Mouse (Mus musculus) midbrain, postnatal 0 days (tissue): ENCODE results near the gene Mllt11. TPM values are rescaled to one million over a fixed set of nuclear protein-coding genes. Genes with fewer than 3 reads are reported as not detected.

Experiments used
- ATAC-seq: fragments of 200-750 bp; cut with Nextera tagmentation; 2 replicates; pipeline ENCODE4 v1.8.0; 2017; ENCODE audit warnings: moderate number of reproducible peaks, mild to moderate bottlenecking, moderate TSS enrichment, moderate library complexity; ENCODE audit not compliant: low FRiP score
- DNase-seq: peaks from one replicate; pipeline ENCODE4 v3.0.0-alpha.2; 2015; ENCODE audit warnings: low spot score
- H3K27ac ChIP-seq: fragments of 300-500 bp; sonication (generic); 2 replicates; pipeline ENCODE4 v1.5.1; 2014; ENCODE audit warnings: low read depth, mild to moderate bottlenecking, low read length, mixed read lengths
- H3K27me3 ChIP-seq: fragments of 300-500 bp; sonication (generic); 2 replicates; pipeline ENCODE4 v1.6.1; 2014; ENCODE audit warnings: low read length, control low read depth, mixed read lengths; ENCODE audit not compliant: insufficient read depth
- H3K36me3 ChIP-seq: fragments of 300-500 bp; sonication (generic); 2 replicates; pipeline ENCODE4 v1.6.1; 2014; ENCODE audit warnings: low read length, control low read depth, mixed read lengths; ENCODE audit not compliant: insufficient read depth
- H3K4me1 ChIP-seq: fragments of 300-500 bp; sonication (generic); 2 replicates; pipeline ENCODE4 v1.6.1; 2014; ENCODE audit warnings: mild to moderate bottlenecking, control low read depth, antibody characterized with exemption, low read length, mixed read lengths; ENCODE audit not compliant: insufficient read depth
- H3K4me2 ChIP-seq: fragments of 300-500 bp; sonication (generic); 2 replicates; pipeline ENCODE4 v1.6.1; 2014; ENCODE audit warnings: low read depth, mild to moderate bottlenecking, low read length, mixed read lengths; ENCODE audit not compliant: poor library complexity, severe bottlenecking
- H3K4me3 ChIP-seq: fragments of 300-500 bp; sonication (generic); 2 replicates; pipeline ENCODE4 v1.5.1; 2014; ENCODE audit warnings: low read depth, mild to moderate bottlenecking, low read length, moderate library complexity
- H3K9ac ChIP-seq: fragments of 300-500 bp; sonication (generic); replicated peaks from 2 replicates; pipeline ENCODE4 v1.6.1; 2014; ENCODE audit warnings: mild to moderate bottlenecking, low read length, moderate library complexity, mixed read lengths; ENCODE audit not compliant: poor library complexity, severe bottlenecking
- H3K9me3 ChIP-seq: fragments of 300-500 bp; sonication (generic); 2 replicates; pipeline ENCODE4 v1.6.1; 2016; ENCODE audit warnings: low read length, control low read depth
- CTCF ChIP-seq: IDR thresholded peaks from 2 replicates; pipeline ENCODE4 v1.5.1; 2016; ENCODE audit warnings: antibody characterized with exemption, mild to moderate bottlenecking
- WGBS: fragments of 180-500 bp; shearing (Covaris S2); extraction: QIAGEN DNeasy Blood & Tissue Kit; methylation state at CpG from one replicate; pipeline ENCODE4 v1.1.7; 2014; 5-methylcytosine and 5-hydroxymethylcytosine counted together
- polyA plus RNA-seq: library from polyadenylated mRNA; unstranded; fragments of >200 nt; fragmentation: Nextera tagmentation; extraction: Ambion mirVana; gene quantifications from 2 replicates; pipeline ENCODE4 v1.2.1, GENCODE M21; 2015
- total RNA-seq: library from RNA; depleted of rRNA; stranded (reverse); fragments of >200 nt; gene quantifications from 2 replicates; pipeline ENCODE4 v1.2.3, GENCODE M21; 2014

Gene Mllt11
- total and polyA plus RNA-seq, 2 experiments from 2014 or later: 367 to 738 TPM

DNA sequence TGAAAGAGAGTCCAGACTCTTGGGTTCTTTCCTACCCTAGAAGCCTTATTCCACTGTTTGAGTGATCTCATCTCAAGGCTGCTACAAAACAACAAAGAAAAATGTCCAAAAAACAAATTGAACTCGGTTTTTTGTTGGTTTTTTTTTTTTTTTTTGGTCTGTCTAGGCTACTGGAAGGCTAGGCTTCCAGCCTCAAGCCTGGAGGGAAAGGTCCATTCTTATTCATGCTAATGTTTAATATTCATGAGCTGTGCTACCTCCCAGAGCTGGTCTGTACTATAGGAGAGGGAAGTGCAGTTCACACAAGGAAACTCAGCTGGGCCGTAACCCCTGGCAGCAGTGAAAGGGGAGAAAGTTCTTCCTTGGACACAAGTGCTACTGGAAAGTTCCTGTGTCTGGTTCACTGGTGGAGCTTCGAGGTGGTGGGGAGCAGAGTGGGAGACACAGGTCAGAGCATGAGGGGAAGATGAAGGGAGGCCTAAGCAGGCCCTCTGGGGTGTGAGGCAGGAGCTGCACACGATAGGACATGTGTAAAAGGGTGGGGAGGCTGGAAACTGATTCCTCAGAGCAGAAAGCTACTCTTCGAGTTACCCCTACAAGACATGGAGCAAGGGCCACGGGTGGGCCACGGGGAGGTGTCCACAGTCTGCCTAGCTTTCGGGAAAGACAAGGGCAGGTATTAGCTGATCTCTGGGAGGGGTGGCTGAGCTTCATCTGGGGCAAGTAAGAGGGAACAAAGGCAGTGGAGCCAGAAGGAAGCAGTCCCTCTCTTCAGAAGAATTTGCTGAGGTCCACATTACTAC lies 1.3 kb downstream of the Mllt11 start:
- DNase-seq: peak; percentile 64
- H3K27ac ChIP-seq: peak overlapping the region; percentile 97
- no peaks in the 10 kb centered on the region for H3K27me3 ChIP-seq
- H3K4me2 ChIP-seq: peak overlapping the region; percentile 74
- peaks cover 19% of the 10 kb centered on the region for H3K4me1 ChIP-seq
- peak overlapping the region; percentile 87; the same call in 1 of the 2 replicates for H3K9ac ChIP-seq
- no peaks in the 10 kb centered on the region for H3K9me3 ChIP-seq
- no peak for ATAC-seq
- peaks cover 29% of the 10 kb centered on the region for H3K36me3 ChIP-seq
- peak overlapping the region; percentile 86 for H3K4me3 ChIP-seq
- no peak for TF ChIP-seq CTCF
- WGBS: 25% methylated on average over 8 of the region's 8 CpGs

DNA sequence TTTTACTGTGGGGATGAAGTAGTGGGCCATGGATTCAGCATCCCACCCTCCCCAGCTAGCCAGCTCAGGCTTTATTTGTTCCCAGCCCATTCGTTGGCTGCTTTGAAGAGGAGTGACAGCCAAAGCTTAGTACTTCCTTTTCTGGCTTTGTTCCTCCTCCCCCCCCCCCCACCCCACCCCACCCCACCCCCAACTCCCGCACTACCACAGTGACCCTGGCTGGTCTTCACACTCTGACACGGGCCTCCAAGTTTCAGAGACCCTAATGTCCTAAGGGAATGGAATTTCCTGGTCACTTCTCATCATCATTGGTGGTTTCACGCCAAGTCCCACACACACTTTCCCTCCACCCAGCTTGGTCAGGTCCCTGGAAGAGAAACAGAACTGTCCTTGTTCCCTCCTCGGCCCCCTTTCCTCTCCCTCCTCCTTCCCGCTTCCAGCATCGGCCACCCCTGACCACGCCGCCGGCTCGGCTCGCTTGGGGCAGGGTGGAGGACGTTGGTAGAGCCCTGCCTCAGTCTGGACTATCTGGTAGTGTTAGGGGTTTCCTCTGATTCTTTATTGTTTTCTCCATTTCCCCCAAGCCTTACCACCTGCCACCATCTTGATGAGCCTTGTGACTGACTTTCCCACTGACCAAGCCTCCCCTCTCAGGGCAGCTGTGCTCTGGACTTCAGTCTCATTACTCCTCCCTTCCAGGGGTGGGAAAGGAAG lies 2.0 kb downstream of the Mllt11 start:
- peak overlapping the region; percentile 86 for H3K4me3 ChIP-seq
- WGBS: 2% methylated on average over 13 of the region's 13 CpGs
- ATAC-seq (peak; percentile 28; the same call in 1 of the 2 replicates), DNase-seq (peak; percentile 76)
- peak overlapping the region; percentile 97 for H3K27ac ChIP-seq
- peak overlapping the region; percentile 74 for H3K4me2 ChIP-seq
- no peaks in the 10 kb centered on the region for H3K9me3 ChIP-seq
- H3K9ac ChIP-seq: peak overlapping the region; percentile 87
- TF ChIP-seq CTCF: no peak
- H3K4me1 ChIP-seq: peaks cover 22% of the 10 kb centered on the region
- H3K36me3 ChIP-seq: peaks cover 25% of the 10 kb centered on the region
- no peaks in the 10 kb centered on the region for H3K27me3 ChIP-seq

GRCm38 (mm10) chr3:95228894-95229780 lies 2.8 kb downstream of the Mllt11 start:
- under 1% methylated on average over 41 of the region's 43 CpGs for WGBS
- no peak for TF ChIP-seq CTCF
- Histone ChIP-seq H3K4me3 (peak overlapping the region; percentile 86), H3K9me3 (no peaks in the 10 kb centered on the region), H3K36me3 (peaks cover 23% of the 10 kb centered on the region), H3K9ac (peak overlapping the region; percentile 87), H3K27me3 (no peaks in the 10 kb centered on the region), H3K4me2 (peak overlapping the region; percentile 74), H3K4me1 (peaks cover 29% of the 10 kb centered on the region), H3K27ac (peak overlapping the region; percentile 97)
- ATAC-seq: no peak
- DNase-seq: peak; percentile 81

- Histone ChIP-seq H3K4me1 (peaks cover 29% of the 10 kb centered on the region), H3K4me3 (peak within 1 kb of the TSS; percentile 86), H3K9me3 (no peaks in the 10 kb centered on the region), H3K36me3 (peaks cover 15% of the 10 kb centered on the region), H3K9ac (peak within 1 kb of the TSS; percentile 87), H3K27me3 (no peaks in the 10 kb centered on the region), H3K4me2 (peak within 1 kb of the TSS; percentile 74), H3K27ac (peak within 1 kb of the TSS; percentile 97)
- peak; percentile 97 for DNase-seq
- ATAC-seq: peak; percentile 90
- under 1% methylated on average over 64 of the region's 64 CpGs for WGBS
- peak; percentile 24 for TF ChIP-seq CTCF
Measured at GRCm38 (mm10) chr3:95228148-95228893, 3.6 kb downstream of the Mllt11 start, which contains the start of gene Cdc42se1. Gene Cdc42se1 (plus strand): TSS chr3:95228732.

DNA sequence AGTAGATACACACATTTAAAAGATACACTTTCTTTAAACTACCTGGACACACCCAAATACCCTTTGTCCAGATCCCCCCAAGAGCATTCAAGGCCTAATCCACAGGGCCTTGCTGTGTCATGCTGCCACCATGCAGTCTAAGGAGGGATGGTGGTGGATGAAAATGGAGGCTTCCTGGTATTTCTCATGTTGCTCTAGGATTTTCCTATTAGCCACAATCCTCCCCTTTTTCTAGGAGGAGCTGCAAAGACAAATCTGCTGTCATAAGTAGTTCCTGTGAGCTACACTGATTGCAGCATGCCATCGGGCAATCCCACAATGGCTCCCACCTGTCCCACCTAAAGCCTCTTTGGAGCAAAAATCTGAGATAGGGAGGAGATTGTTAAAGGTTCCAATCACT lies 4.8 kb downstream of the Mllt11 start:
- Histone ChIP-seq H3K9ac (peak overlapping the region; percentile 87), H3K9me3 (no peaks in the 10 kb centered on the region)

More for the DNA sequence above, 4.8 kb downstream of the Mllt11 start:
- Histone ChIP-seq H3K4me2 (peak overlapping the region; percentile 74), H3K27me3 (no peaks in the 10 kb centered on the region), H3K4me1 (peaks cover 29% of the 10 kb centered on the region), H3K27ac (peak overlapping the region; percentile 97), H3K4me3 (peak overlapping the region; percentile 86), H3K36me3 (peaks cover 16% of the 10 kb centered on the region)
- TF ChIP-seq CTCF: no peak
- DNase-seq (peak; percentile 55), ATAC-seq (no peak)
- WGBS: 11% methylated on average over 1 of the region's 1 CpGs
